Mouse (Mus musculus) hindbrain, postnatal 0 days (tissue): ENCODE measurements around the gene 4921536K21Rik. TPM values are rescaled to one million over a fixed set of nuclear protein-coding genes. Genes with fewer than 3 reads are reported as not detected.

Source experiments
- ATAC-seq: fragments of 200-750 bp; cut with Nextera tagmentation; 2 replicates; pipeline ENCODE4 v1.8.0; 2017; ENCODE audit warnings: mild to moderate bottlenecking, moderate TSS enrichment, moderate library complexity
- DNase-seq: peaks from one replicate; pipeline ENCODE4 v3.0.0-alpha.2; 2015; ENCODE audit warnings: low spot score
- H3K27ac ChIP-seq: fragments of 300-500 bp; sonication (generic); 2 replicates; pipeline ENCODE4 v1.5.1; 2014; ENCODE audit warnings: mild to moderate bottlenecking
- H3K27me3 ChIP-seq: fragments of 300-500 bp; sonication (generic); 2 replicates; pipeline ENCODE4 v1.6.1; 2014; ENCODE audit warnings: low read length, mixed read lengths; ENCODE audit not compliant: insufficient read depth
- H3K36me3 ChIP-seq: fragments of 300-500 bp; sonication (generic); 2 replicates; pipeline ENCODE4 v1.6.1; 2014; ENCODE audit warnings: low read length, mixed read lengths; ENCODE audit not compliant: insufficient read depth
- H3K4me1 ChIP-seq: fragments of 300-500 bp; sonication (generic); 2 replicates; pipeline ENCODE4 v1.6.1; 2014; ENCODE audit warnings: antibody characterized with exemption, low read length, mixed read lengths; ENCODE audit not compliant: insufficient read depth
- H3K4me2 ChIP-seq: fragments of 300-500 bp; sonication (generic); 2 replicates; pipeline ENCODE4 v1.6.1; 2014; ENCODE audit warnings: low read depth, mild to moderate bottlenecking, low read length, moderate library complexity, mixed read lengths
- H3K4me3 ChIP-seq: fragments of 300-500 bp; sonication (generic); 2 replicates; pipeline ENCODE4 v1.5.1; 2014; ENCODE audit warnings: low read length
- H3K9ac ChIP-seq: fragments of 300-500 bp; sonication (generic); replicated peaks from 2 replicates; pipeline ENCODE4 v1.6.1; 2014; ENCODE audit warnings: mild to moderate bottlenecking, low read length, moderate library complexity, mixed read lengths
- H3K9me3 ChIP-seq: fragments of 300-500 bp; sonication (generic); 2 replicates; pipeline ENCODE4 v1.6.1; 2016; ENCODE audit warnings: low read length, mixed read lengths
- CTCF ChIP-seq: IDR thresholded peaks from 2 replicates; pipeline ENCODE4 v1.5.1; 2016; ENCODE audit warnings: antibody characterized with exemption, control low read depth, low read depth
- WGBS: fragments of 180-500 bp; shearing (Covaris S2); extraction: QIAGEN DNeasy Blood & Tissue Kit; methylation state at CpG from one replicate; pipeline ENCODE4 v1.1.7; 2014; 5-methylcytosine and 5-hydroxymethylcytosine counted together
- polyA plus RNA-seq: library from polyadenylated mRNA; unstranded; fragments of >200 nt; fragmentation: Nextera tagmentation; extraction: Ambion mirVana; gene quantifications from 2 replicates; pipeline ENCODE4 v1.2.1, GENCODE M21; 2015
- total RNA-seq: library from RNA; depleted of rRNA; stranded (reverse); fragments of >200 nt; gene quantifications from 2 replicates; pipeline ENCODE4 v1.2.3, GENCODE M21; 2014

4921536K21Rik gene
- total and polyA plus RNA-seq, 2 experiments from 2014 or later: 0.21 to 0.41 TPM

GRCm38 (mm10) chr11:3931511-3932211 lies 36.8 kb upstream of the 4921536K21Rik start, which contains the start of gene Tcn2:
TSS of gene Tcn2 (minus strand) at chr11:3932159.
- 0% methylated on average over 18 of the region's 26 CpGs for WGBS
- TF ChIP-seq CTCF: no peak
- H3K36me3 ChIP-seq: no peaks in the 10 kb centered on the region

GRCm38 (mm10) chr11:3930931-3931330 lies 36.0 kb upstream of the 4921536K21Rik start:
- no peaks in the 10 kb centered on the region for H3K27me3 ChIP-seq
- H3K36me3 ChIP-seq: no peaks in the 10 kb centered on the region
- H3K9ac ChIP-seq: peak overlapping the region; percentile 51
- peaks cover 5% of the 10 kb centered on the region; the same call in 1 of the 2 replicates for H3K4me1 ChIP-seq
- H3K4me3 ChIP-seq: peak overlapping the region; percentile 43
- H3K9me3 ChIP-seq: no peaks in the 10 kb centered on the region
- 22% methylated on average over 6 of the region's 6 CpGs for WGBS
- DNase-seq (no peak), ATAC-seq (no peak)
- TF ChIP-seq CTCF: no peak
- H3K4me2 ChIP-seq: peak overlapping the region; percentile 85
- H3K27ac ChIP-seq: no peak overlapping the region

More at GRCm38 (mm10) chr11:3931511-3932211, 36.8 kb upstream of the 4921536K21Rik start, which contains the start of gene Tcn2:
- no peaks in the 10 kb centered on the region for H3K9me3 ChIP-seq
- DNase-seq (peak; percentile 81), ATAC-seq (peak; percentile 85)
- H3K4me1 ChIP-seq: peaks cover 5% of the 10 kb centered on the region; the same call in 1 of the 2 replicates
- H3K4me2 ChIP-seq: peak within 1 kb of the TSS; percentile 85
- peak within 1 kb of the TSS; percentile 43 for H3K4me3 ChIP-seq
- peak within 1 kb of the TSS; percentile 51 for H3K9ac ChIP-seq
- no peak within 1 kb of the TSS for H3K27ac ChIP-seq
- H3K27me3 ChIP-seq: no peaks in the 10 kb centered on the region

- WGBS: 79% methylated on average over 4 of the region's 4 CpGs
- no peak for ATAC-seq
These were observed 35.1 kb upstream of the 4921536K21Rik start for GRCm38 (mm10) chr11:3930019-3930418.

GRCm38 (mm10) chr11:3925916-3926315 lies 31.0 kb upstream of the 4921536K21Rik start:
- Histone ChIP-seq H3K36me3 (peaks cover 5% of the 10 kb centered on the region; the same call in 1 of the 2 replicates), H3K27ac (no peak overlapping the region), H3K9me3 (no peaks in the 10 kb centered on the region), H3K27me3 (no peaks in the 10 kb centered on the region), H3K4me2 (no peak overlapping the region), H3K4me1 (no peaks in the 10 kb centered on the region), H3K4me3 (no peak overlapping the region), H3K9ac (no peak overlapping the region)
- DNase-seq (no peak), ATAC-seq (no peak)
- no peak for TF ChIP-seq CTCF
- WGBS: 96% methylated on average over 10 of the region's 10 CpGs

More at GRCm38 (mm10) chr11:3930019-3930418, 35.1 kb upstream of the 4921536K21Rik start:
- Histone ChIP-seq H3K27me3 (no peaks in the 10 kb centered on the region), H3K27ac (no peak overlapping the region), H3K4me1 (peaks cover 5% of the 10 kb centered on the region; the same call in 1 of the 2 replicates), H3K4me3 (no peak overlapping the region), H3K9me3 (no peaks in the 10 kb centered on the region), H3K9ac (no peak overlapping the region), H3K4me2 (no peak overlapping the region), H3K36me3 (no peaks in the 10 kb centered on the region)
- no peak for DNase-seq
- TF ChIP-seq CTCF: no peak

- 97% methylated on average over 6 of the region's 6 CpGs for WGBS
These were observed 27.8 kb upstream of the 4921536K21Rik start for GRCm38 (mm10) chr11:3922731-3923130.

GRCm38 (mm10) chr11:3922115-3922514 lies 27.2 kb upstream of the 4921536K21Rik start:
- Histone ChIP-seq H3K27me3 (no peaks in the 10 kb centered on the region), H3K4me2 (no peak overlapping the region), H3K9ac (no peak overlapping the region), H3K4me3 (no peak overlapping the region), H3K27ac (no peak overlapping the region), H3K36me3 (peaks cover 5% of the 10 kb centered on the region; the same call in 1 of the 2 replicates), H3K9me3 (no peaks in the 10 kb centered on the region), H3K4me1 (no peaks in the 10 kb centered on the region)
- WGBS: 88% methylated on average over 9 of the region's 9 CpGs
- ATAC-seq (no peak), DNase-seq (no peak)
- TF ChIP-seq CTCF: no peak

More at GRCm38 (mm10) chr11:3922731-3923130, 27.8 kb upstream of the 4921536K21Rik start:
- H3K36me3 ChIP-seq: peaks cover 5% of the 10 kb centered on the region; the same call in 1 of the 2 replicates
- no peak overlapping the region for H3K27ac ChIP-seq
- H3K9ac ChIP-seq: no peak overlapping the region
- no peaks in the 10 kb centered on the region for H3K9me3 ChIP-seq
- H3K4me1 ChIP-seq: no peaks in the 10 kb centered on the region
- H3K4me3 ChIP-seq: no peak overlapping the region
- ATAC-seq: no peak
- H3K27me3 ChIP-seq: no peaks in the 10 kb centered on the region
- no peak overlapping the region for H3K4me2 ChIP-seq
- DNase-seq: no peak
- no peak for TF ChIP-seq CTCF
